Mouse (Mus musculus): ENCODE results near the gene Insr. TPM values are rescaled to one million over a fixed set of nuclear protein-coding genes. Genes with fewer than 3 reads are reported as not detected.
A peak's percentile ranks its signal among the peaks of the same experiment; 100 is the strongest.

The Insr gene
- total and polyA plus RNA-seq, 3 experiments: 2.1 to 4.6 (median 3.0) TPM

GRCm38 (mm10) chr8:3179930-3180329 is 99.5 kb downstream of the Insr start:
- dilution Hi-C loops (cut with MboI; ENCODE audit: extremely low pct_ligation_motif_present, extremely low pct_unique_long_range_greater_than_20kb, low sequenced_read_pairs) (no loop called here), in situ Hi-C loops (cut with MboI; ENCODE audit: low pct_ligation_motif_present, low pct_unique_long_range_greater_than_20kb, low sequenced_read_pairs) (loop anchor here (10.0 kb wide), 1 partner anchor 155 kb away; no protein-coding TSS in a partner anchor)
- TF ChIP-seq CTCF (conservative IDR thresholded peaks at IDR 0.05 in 1 of 2, IDR thresholded peaks at IDR 0.05 in 1 of 2; ENCODE audit: low read depth in 2 of 2, low read length in 2 of 2) (peak in 1 of 2 experiments; percentile 56; a peak in 2 of 4 replicates), SMC3 (IDR thresholded peaks at IDR 0.05; ENCODE audit: low read depth, low read length) (peak; percentile 37), MEF2A (IDR thresholded peaks at IDR 0.05; ENCODE audit: borderline replicate concordance, low read depth, low read length) (no peak), RAD21 (IDR thresholded peaks at IDR 0.05; ENCODE audit: low read depth, low read length) (peak; percentile 69)
- Histone ChIP-seq H3K79me2 (replicated peaks; ENCODE audit: control insufficient read depth, extremely low read depth, insufficient read depth, poor library complexity, severe bottlenecking) (no peaks in the 10 kb centered on the region), H3K9ac (ENCODE audit: insufficient read depth, low read depth) (no peak overlapping the region), H3K27me3 (replicated peaks) (no peaks in the 10 kb centered on the region), H3K4me1 (ENCODE audit: control insufficient read depth in 1 of 2, insufficient read depth in 2 of 2) (no peaks in the 10 kb centered on the region), H3K9me3 (replicated peaks; ENCODE audit: low read length) (peaks cover 4% of the 10 kb centered on the region), H3K4me3 (replicated peaks in 1 of 3; ENCODE audit: low read depth in 2 of 3, low read length in 2 of 3, poor library complexity in 1 of 3) (no peak overlapping the region), H3K36me3 (replicated peaks in 1 of 2; ENCODE audit: control insufficient read depth in 1 of 2, insufficient read depth in 1 of 2, low read length in 1 of 2) (peaks cover 0 to 37% of the 10 kb centered on the region in 2 experiments), H3K27ac (ENCODE audit: insufficient read depth, low read depth) (no peak overlapping the region), H3K4me2 (ENCODE audit: insufficient read depth, low read depth, poor library complexity, severe bottlenecking) (no peak overlapping the region)
- peak; percentile 40 for DNase-seq (ENCODE audit: extremely low read depth)

GRCm38 (mm10) chr8:3177440-3177839 is 102.0 kb downstream of the Insr start:
- no peak for TF ChIP-seq CTCF (conservative IDR thresholded peaks at IDR 0.05 in 1 of 2, IDR thresholded peaks at IDR 0.05 in 1 of 2; ENCODE audit: low read depth in 2 of 2, low read length in 2 of 2)
- TF ChIP-seq EP300 (IDR thresholded peaks at IDR 0.05; ENCODE audit: low read length): no peak
- no peak for TF ChIP-seq MEF2A (IDR thresholded peaks at IDR 0.05; ENCODE audit: borderline replicate concordance, low read depth, low read length)
- TF ChIP-seq USF2 (conservative IDR thresholded peaks at IDR 0.05; ENCODE audit: low read depth, low read length): no peak
- TF ChIP-seq JUN (IDR thresholded peaks at IDR 0.05; ENCODE audit: insufficient read depth, low read depth, low read length): no peak
- no peak for TF ChIP-seq HCFC1 (IDR thresholded peaks at IDR 0.05; ENCODE audit: low read depth, low read length)
- no peak for TF ChIP-seq CHD1 (IDR thresholded peaks at IDR 0.05; ENCODE audit: low read depth, low read length)
- TF ChIP-seq GABPA (IDR thresholded peaks at IDR 0.05; ENCODE audit: insufficient replicate concordance, low read depth, low read length): no peak
- TF ChIP-seq NRF1 (IDR thresholded peaks at IDR 0.05; ENCODE audit: low read depth, low read length): no peak
- no peak for TF ChIP-seq ZKSCAN1 (IDR thresholded peaks at IDR 0.05; ENCODE audit: borderline replicate concordance, low read depth, low read length)
- TF ChIP-seq POLR2AphosphoS2 (IDR thresholded peaks at IDR 0.05; ENCODE audit: low read depth, low read length): no peak
- no peak for TF ChIP-seq USF1 (IDR thresholded peaks at IDR 0.05; ENCODE audit: low read depth, low read length)
- no peak for TF ChIP-seq NELFE (IDR thresholded peaks at IDR 0.05; ENCODE audit: low read depth, low read length)
- no peak for TF ChIP-seq E2F4 (IDR thresholded peaks at IDR 0.05; ENCODE audit: insufficient replicate concordance, low read depth, low read length)
- TF ChIP-seq ZNF384 (IDR thresholded peaks at IDR 0.05; ENCODE audit: low read depth, low read length): no peak
- no peak for TF ChIP-seq MAZ (IDR thresholded peaks at IDR 0.05; ENCODE audit: low read depth, low read length)
- TF ChIP-seq ETS1 (conservative IDR thresholded peaks at IDR 0.05; ENCODE audit: low read depth, low read length): no peak
- TF ChIP-seq TCF12 (IDR thresholded peaks at IDR 0.05; ENCODE audit: low read depth, low read length): no peak
- TF ChIP-seq JUND (conservative IDR thresholded peaks at IDR 0.05; ENCODE audit: low read depth, low read length): no peak
- no peak for TF ChIP-seq CHD2 (IDR thresholded peaks at IDR 0.05; ENCODE audit: low read length)
- H3K4me3 ChIP-seq (replicated peaks in 1 of 3; ENCODE audit: low read depth in 2 of 3, low read length in 2 of 3, poor library complexity in 1 of 3): no peak overlapping the region
- H3K9ac ChIP-seq (ENCODE audit: insufficient read depth, low read depth): no peak overlapping the region
- H3K79me2 ChIP-seq (replicated peaks; ENCODE audit: control insufficient read depth, extremely low read depth, insufficient read depth, poor library complexity, severe bottlenecking): no peaks in the 10 kb centered on the region
- no peak overlapping the region for H3K27ac ChIP-seq (ENCODE audit: insufficient read depth, low read depth)
- H3K4me2 ChIP-seq (ENCODE audit: insufficient read depth, low read depth, poor library complexity, severe bottlenecking): no peak overlapping the region
- H3K9me3 ChIP-seq (replicated peaks; ENCODE audit: low read length): peaks cover 7% of the 10 kb centered on the region
- H3K4me1 ChIP-seq (ENCODE audit: control insufficient read depth in 1 of 2, insufficient read depth in 2 of 2): no peaks in the 10 kb centered on the region
- no peaks in the 10 kb centered on the region for H3K27me3 ChIP-seq (replicated peaks)
- in situ Hi-C loops (cut with MboI; ENCODE audit: low pct_ligation_motif_present, low pct_unique_long_range_greater_than_20kb, low sequenced_read_pairs): no loop called here
- dilution Hi-C loops (cut with MboI; ENCODE audit: extremely low pct_ligation_motif_present, extremely low pct_unique_long_range_greater_than_20kb, low sequenced_read_pairs): no loop called here
- no peak for DNase-seq (ENCODE audit: extremely low read depth)
- H3K36me3 ChIP-seq (replicated peaks in 1 of 2; ENCODE audit: control insufficient read depth in 1 of 2, insufficient read depth in 1 of 2, low read length in 1 of 2): peaks cover 0 to 35% of the 10 kb centered on the region in 2 experiments

Data from CH12.LX (cell line).